Mouse (Mus musculus) small intestine, adult 2 months (tissue): ENCODE results near the gene Metrnl.

Experiments
- CTCF ChIP-seq: fragments of 200-500 bp; IDR thresholded peaks from 2 replicates; pipeline ENCODE4 v1.5.1; 2012; ENCODE audit warnings: low read depth, mild to moderate bottlenecking, control low read depth, inconsistent platforms, low read length, moderate library complexity, mixed read lengths; ENCODE audit not compliant: insufficient replicate concordance, insufficient read length; ENCODE audit errors: extremely low read depth
- POLR2A ChIP-seq: fragments of 200-500 bp; IDR thresholded peaks from 2 replicates; pipeline ENCODE4 v1.6.1; 2012; ENCODE audit warnings: low read depth, mild to moderate bottlenecking, control low read depth, inconsistent platforms, low read length, moderate library complexity

DNA sequence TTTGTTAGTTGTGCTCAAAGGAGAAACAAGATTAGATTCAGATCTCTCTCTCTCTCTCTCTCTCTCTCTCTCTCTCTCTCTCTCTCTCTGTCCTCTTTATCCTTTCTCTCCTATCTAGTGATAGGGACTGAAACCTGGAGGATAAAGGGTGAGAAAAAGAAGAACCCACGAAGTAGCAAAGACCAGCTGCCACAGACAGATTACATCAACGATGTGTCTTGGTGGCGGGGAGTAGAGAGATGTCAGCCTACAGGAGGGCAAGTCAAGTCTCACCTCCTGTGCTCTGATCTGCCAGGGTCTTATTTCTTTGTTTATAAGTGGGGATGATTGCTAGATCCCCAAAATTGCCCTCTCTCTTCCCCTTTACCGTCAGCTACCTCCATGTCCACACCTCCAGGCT lies 7.9 kb downstream of the Metrnl start:
- TF ChIP-seq CTCF (no peak), POLR2A (no peak)
